Mouse (Mus musculus) thymus, postnatal 0 days (tissue): ENCODE measurements around the gene Gprin1. TPM values are rescaled to one million over a fixed set of nuclear protein-coding genes. Genes with fewer than 3 reads are reported as not detected.

Experiments used
- DNase-seq: peaks from one replicate; pipeline ENCODE4 v3.0.0-alpha.2; 2015; ENCODE audit warnings: low spot score
- polyA plus RNA-seq: library from polyadenylated mRNA; unstranded; fragments of >200 nt; fragmentation: Nextera tagmentation; extraction: Ambion mirVana; gene quantifications from 2 replicates; pipeline ENCODE4 v1.2.1, GENCODE M21; 2015

Gprin1 gene
- polyA plus RNA-seq, 1 experiment from 2014 or later = 1.0 TPM

DNA sequence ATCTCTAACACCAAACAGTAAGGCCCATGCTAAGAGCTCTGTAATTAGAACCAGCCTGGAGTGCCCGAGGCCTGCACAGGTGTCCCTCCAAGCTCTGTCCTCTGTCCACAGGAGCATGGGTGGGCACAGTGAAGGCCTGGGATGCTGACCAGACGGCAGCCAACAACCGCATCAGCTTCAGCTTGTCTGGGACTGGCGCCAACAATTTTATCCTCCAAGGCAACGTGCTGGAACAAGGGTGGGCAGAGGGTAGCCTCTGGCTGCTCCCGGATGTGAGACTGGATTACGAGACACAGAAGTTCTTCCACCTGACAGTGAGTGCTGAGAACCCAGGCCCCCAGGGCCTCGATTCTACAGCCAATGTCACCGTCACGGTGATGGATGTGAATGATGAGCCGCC lies 23.5 kb downstream of the Gprin1 start:
- DNase-seq = no peak

DNA sequence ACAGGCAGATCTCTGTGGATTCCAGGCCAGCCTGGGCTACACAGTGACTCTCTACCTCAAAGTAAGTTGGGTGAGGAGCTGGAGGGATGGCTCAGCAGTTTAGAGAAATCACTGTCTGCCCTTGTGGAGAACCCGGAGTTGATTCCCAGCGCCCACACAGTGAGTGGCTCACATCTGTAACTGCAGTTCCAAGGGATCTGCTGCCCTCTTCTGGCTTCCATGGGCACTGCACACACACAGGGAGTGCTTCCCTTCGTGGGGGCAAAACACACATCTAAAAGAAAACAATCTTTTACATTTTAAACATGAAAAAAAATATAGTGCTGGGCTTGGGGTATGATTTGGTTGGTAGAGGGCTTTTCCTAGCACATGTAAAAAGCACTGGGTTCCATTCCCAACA lies 26.5 kb downstream of the Gprin1 start:
- no peak for DNase-seq

- peak; percentile 47 for DNase-seq
These were observed 32.8 kb downstream of the Gprin1 start for GRCm38 (mm10) chr13:54716916-54717315.

DNA sequence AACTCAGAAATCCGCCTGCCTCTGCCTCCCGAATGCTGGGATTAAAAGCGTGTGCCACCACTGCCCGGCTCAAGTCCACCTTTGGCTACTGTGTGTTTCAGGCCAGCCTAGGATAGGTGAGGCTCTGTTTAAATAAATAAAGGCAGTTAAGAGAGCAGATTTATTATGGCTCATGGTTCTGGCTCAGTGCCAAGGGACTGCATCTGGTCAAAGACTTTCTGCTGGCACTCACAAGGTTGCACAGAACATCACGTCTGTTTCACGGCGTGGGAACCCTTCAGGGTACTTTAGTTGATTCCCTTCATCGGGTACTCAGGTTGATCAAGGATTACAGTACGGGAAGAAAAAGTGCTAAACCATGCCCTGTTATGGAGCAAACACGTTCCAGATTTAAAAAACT lies 34.7 kb downstream of the Gprin1 start:
- no peak for DNase-seq

DNA sequence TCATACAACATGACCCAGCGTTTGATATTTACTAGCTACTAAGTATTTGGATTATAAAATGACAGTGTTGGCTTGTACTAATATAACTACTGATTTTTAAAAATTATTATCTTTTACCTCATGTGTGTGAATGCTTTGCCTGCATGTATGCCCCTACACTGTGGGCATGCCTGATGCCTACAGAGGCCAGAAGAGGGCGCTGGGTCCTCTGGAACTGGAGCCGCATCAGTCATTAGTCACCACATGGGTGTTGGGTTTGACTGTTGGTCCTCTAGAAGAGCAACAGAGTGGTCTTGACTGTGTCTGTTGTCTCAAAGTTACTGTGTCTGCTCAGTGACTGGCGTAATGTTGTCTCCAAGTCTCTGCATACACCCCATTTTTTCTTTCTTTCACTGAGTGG lies 35.3 kb downstream of the Gprin1 start:
- DNase-seq = no peak

- no peak for DNase-seq
These were observed 38.8 kb downstream of the Gprin1 start for GRCm38 (mm10) chr13:54710866-54711265.

DNA sequence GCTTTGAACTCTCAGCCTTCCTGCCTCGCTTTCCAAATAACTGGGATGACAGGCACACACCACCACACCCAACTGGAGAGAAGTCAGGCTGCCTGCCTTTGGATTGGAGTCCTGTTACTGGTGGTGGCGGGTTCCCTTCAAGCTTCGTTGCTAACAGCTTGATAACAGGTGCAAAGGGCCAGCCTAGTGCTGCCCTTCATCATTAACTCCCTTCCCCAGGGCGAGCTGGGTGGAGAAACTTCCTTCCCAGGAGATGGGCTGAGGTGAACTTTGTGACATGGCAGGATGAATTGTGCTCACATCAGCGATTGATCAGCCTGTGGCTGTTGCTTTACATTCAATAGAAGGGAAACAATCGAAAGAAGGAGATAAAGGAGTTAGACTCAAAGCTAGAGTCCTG lies 44.8 kb downstream of the Gprin1 start:
- no peak for DNase-seq

DNA sequence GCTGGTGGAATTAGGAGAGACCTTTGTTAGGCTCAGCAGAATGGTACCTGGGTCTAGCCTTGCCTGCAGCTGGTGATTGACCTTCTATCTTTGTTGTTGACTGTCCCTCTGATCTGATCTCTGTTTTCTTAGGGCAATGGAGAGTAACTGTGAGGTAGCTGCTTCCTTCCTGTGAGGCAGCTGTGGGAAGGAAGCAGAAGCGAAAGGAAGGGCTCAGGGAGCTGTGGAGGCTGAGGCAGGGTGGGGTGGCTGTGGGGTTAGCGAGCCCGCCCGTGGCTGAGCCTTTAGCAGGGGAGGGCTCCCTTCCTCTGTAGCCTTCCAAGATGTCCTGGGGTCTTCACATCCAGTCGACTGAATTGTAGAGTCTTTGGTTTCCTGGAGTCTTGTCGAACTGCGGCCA lies 47.2 kb downstream of the Gprin1 start:
- no peak for DNase-seq

GRCm38 (mm10) chr13:54701243-54701642 lies 48.4 kb downstream of the Gprin1 start, which contains the start of gene Cdhr2:
Gene Cdhr2, plus strand, starts transcription at chr13:54701461.
- no peak for DNase-seq

GRCm38 (mm10) chr13:54695479-54696230 lies 54.0 kb downstream of the Gprin1 start:
- DNase-seq = no peak

DNA sequence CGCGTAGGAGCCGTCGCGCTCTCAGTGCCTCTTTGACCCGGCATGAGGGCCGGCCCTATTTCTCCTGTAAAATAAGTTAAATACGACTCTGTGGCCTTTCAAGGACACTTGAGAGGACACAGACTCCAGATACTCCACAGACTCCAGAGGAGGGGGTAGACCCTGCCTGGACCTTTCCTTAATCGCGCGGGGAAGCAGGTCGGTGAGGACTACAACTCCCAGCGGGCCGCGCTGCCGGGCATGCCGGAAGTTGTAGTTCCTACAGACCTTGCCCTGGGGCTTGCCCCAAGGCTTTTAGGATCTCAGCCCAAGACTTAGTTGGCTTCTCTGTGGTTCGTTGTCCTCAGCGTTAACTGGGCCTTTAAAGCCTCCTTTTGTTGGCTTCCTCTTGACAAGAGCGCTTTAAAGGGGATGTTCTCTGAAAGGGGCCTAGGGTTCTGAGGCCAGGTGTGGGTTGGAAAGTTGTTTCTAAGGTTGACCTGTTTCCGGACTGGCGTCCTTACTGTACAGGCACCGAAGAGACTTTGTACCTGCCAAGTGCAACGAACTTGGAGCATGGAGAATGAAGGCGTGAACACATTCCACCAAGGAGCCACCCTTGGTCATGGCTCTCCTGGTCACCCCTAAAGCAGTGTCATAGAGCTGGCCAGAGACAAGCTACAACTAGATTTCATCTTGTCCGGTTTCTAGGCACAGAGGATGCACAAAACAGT lies 55.2 kb downstream of the Gprin1 start:
- no peak for DNase-seq

- peak; percentile 100 for DNase-seq
These were observed 55.9 kb downstream of the Gprin1 start, which contains the start of gene Rnf44 for GRCm38 (mm10) chr13:54693558-54694347. Gene Rnf44, minus strand, starts transcription at chr13:54693907.

- DNase-seq = peak; percentile 59
These were observed 56.7 kb downstream of the Gprin1 start for GRCm38 (mm10) chr13:54692711-54693557.

DNA sequence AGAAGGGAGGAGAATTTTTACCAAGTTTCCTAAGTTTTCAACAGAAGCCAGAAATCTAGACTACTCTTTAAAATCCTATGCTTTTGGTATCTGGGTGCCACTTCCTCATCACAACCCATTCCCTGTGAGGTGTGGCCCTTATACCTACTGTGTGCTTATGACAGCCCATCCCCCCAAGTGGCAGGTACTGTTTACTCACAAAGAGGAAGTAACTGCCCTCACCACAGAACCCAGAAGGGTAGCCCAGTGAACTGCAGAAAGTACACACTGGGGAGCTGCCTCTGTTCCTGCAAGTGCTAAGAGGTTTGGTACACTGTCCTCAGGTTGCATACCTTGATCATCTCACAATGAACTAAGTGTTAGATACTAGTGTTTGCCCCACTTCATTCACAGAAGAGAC lies 57.9 kb downstream of the Gprin1 start:
- DNase-seq = peak; percentile 23

DNA sequence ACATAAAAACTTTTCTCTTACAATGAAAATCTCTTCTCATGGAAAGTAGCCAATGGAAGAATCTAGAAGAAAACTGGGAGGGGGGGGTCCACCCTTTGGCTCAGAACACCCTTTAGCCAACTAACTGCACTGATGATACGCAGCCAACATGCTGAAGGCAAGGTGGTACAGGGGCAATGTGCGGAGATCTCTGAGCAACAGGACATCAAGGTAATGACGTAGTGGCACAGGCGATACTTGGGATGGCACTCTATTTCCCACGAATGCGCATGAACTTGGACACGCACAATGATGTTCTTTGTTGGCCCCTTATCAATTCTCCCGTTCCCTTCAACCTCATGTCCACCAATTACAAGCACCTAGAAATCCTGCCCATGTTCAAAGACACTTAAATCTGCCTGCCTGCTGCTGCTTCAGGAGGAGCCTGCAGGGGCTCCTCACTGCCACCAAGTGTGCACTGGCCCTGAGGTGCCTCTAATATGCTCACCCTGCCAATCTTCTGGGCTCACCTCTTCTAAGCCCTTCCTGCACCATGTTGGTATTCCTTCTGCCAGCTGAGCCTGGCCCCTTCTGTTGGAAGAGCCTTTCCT lies 59.4 kb downstream of the Gprin1 start:
- DNase-seq = no peak

- peak; percentile 97 for DNase-seq
These were observed 61.9 kb downstream of the Gprin1 start for GRCm38 (mm10) chr13:54687575-54688424.

GRCm38 (mm10) chr13:54687096-54687495 lies 62.6 kb downstream of the Gprin1 start:
- DNase-seq = peak; percentile 93
